Mouse (Mus musculus): ENCODE measurements at regions not wholly inside any gene's neighbourhood (a gene's known extent, or its start where the extent isn't known, plus 50 kb on each side); places are given as distances from the start of the nearest gene placed in this dataset.
A peak's percentile ranks its signal among the peaks of the same experiment; 100 is the strongest.

DNA sequence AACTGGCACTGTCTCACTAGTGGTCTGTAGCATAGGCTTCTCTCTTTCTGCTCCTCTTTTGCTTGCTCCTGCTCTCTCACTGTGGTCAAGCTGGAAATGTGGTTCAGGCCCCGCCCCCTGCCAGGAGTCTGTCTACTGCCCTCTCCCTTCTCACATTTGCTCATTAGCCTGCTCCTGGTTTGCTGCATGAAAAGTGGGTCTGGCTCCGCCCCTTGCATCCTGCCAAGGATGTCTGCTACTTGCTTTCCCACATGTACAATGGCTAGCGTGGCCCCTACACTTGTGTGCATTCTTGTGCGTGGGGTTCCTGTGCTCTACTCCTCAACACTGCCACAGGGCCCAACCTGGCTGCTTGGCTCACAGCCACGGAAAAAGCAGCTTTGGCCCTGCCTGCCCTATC, 326.7 kb upstream of the Chrm3 start:
- H3K4me1 ChIP-seq (ENCODE audit: control insufficient read depth, insufficient read depth, low read length): no peaks in the 10 kb centered on the region
- H3K27ac ChIP-seq (ENCODE audit: insufficient read depth, low read depth, low read length): no peak overlapping the region
- no peak overlapping the region for H3K4me3 ChIP-seq (ENCODE audit: insufficient read depth, low read depth, low read length)
- TF ChIP-seq POLR2A (IDR thresholded peaks at IDR 0.05; ENCODE audit: insufficient read depth, low read depth, low read length) (no peak), CTCF (IDR thresholded peaks at IDR 0.05; ENCODE audit: insufficient read depth, low read depth, low read length) (no peak)
- 77% methylated on average over 5 of the region's 5 CpGs for WGBS

DNA sequence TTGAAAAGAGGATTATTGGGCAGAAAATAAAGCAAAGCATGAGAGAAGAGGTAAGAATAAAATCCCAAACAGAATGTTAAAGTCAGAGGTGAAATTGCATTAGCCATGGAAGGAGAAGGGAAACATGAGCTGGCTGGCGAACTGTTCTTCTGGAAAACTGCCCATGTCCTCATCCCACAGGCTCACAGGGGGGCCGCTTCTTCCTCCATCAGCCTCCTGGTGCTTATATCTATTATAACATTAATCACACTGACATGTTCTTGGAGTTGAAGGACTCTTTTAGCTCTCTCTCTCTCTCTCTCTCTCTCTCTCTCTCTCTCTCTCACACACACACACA, 293.4 kb upstream of the Chrm3 start:
- TF ChIP-seq POLR2A (IDR thresholded peaks at IDR 0.05; ENCODE audit: insufficient read depth, low read depth, low read length): no peak
- Histone ChIP-seq H3K4me1 (ENCODE audit: control insufficient read depth, insufficient read depth, low read length) (0 out of 2 replicates have a peak, but pooled peaks cover 5% of the 10 kb centered on the region), H3K4me3 (ENCODE audit: insufficient read depth, low read depth, low read length) (no peak overlapping the region), H3K27ac (ENCODE audit: insufficient read depth, low read depth, low read length) (peak overlapping the region; percentile 75)
- 30% methylated on average over 2 of the region's 2 CpGs for WGBS

DNA sequence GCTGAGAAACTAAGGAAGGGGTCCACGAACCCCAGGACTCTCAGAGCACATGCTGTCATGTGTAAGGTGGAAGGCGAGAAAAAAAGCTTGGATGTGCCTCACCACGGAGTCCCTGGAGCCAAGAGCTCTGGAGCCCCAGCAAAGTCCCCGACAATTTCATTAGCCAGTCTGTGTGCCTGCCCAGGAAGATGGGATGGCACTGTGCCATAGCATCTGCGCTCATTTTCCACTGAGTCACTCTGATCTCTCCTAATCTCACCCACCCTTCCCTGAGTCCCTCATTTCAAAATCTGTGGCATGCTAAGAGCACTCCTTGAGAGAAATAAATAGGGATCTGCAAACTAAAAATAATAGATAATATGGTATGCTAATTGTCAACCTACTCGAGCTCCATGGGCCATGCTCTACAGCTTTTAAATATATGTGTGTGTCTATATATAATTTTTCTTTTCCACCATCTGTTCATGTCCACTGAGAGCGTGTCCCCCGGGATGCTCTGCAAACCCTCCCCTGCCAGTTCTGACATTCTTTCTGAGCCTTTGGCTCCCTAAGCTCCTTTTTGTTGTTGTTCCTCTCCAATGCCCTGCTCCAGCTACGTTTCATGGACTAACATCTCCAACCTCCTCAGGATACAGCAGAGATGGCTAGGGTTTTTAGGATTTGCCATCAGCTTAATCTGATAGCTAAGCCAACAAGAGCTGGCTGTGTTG, 292.9 kb upstream of the Chrm3 start:
- 23% methylated on average over 9 of the region's 9 CpGs for WGBS
- 0 out of 2 replicates have a peak, but pooled peaks cover 5% of the 10 kb centered on the region for H3K4me1 ChIP-seq (ENCODE audit: control insufficient read depth, insufficient read depth, low read length)
- TF ChIP-seq POLR2A (IDR thresholded peaks at IDR 0.05; ENCODE audit: insufficient read depth, low read depth, low read length) (no peak), CTCF (IDR thresholded peaks at IDR 0.05; ENCODE audit: insufficient read depth, low read depth, low read length) (no peak)
- no peak overlapping the region for H3K4me3 ChIP-seq (ENCODE audit: insufficient read depth, low read depth, low read length)
- H3K27ac ChIP-seq (ENCODE audit: insufficient read depth, low read depth, low read length): peak overlapping the region; percentile 82

DNA sequence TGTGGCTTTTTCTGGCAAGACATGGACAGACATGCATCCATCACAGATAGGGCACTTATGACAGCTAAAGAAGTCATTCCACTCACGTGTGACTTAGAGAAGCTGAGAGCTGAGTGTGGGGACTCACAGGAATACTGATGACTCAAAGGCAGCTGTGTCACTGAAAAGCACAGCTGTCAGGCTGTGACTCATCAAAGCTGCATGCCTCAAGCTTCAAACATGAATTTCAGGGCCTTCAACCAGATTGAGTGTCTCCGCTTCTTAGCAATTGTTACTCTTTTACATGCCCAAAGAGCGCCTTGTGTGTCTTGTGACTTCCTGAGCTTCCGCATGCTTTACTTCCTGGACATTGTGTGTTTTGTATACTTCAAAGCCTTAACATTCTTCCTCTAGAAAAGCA, 276.2 kb upstream of the Chrm3 start:
- Histone ChIP-seq H3K4me3 (ENCODE audit: insufficient read depth, low read depth, low read length) (no peak overlapping the region), H3K4me1 (ENCODE audit: control insufficient read depth, insufficient read depth, low read length) (no peaks in the 10 kb centered on the region), H3K27ac (ENCODE audit: insufficient read depth, low read depth, low read length) (no peak overlapping the region)
- no peak for TF ChIP-seq CTCF (IDR thresholded peaks at IDR 0.05; ENCODE audit: insufficient read depth, low read depth, low read length)
- TF ChIP-seq POLR2A (IDR thresholded peaks at IDR 0.05; ENCODE audit: insufficient read depth, low read depth, low read length): no peak
- WGBS: 60% methylated on average over 4 of the region's 4 CpGs

DNA sequence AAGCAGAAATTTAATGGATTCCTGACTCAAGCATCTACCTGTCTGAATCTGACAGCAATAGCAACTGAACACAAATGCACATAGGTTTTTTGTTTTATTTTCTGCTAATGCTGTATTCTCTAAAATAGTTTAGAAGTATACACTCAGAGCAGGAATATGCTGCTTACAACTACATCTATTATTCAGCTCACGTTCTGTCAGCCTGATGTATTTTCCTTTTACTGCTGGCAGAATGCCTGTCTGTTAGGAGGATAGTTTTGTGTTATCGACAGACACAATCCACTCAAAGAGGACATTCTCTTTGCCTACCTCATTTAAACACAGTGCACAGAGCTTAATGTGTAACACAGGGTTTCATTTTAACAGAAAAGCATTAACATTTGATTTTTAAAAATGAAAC, 269.8 kb upstream of the Chrm3 start:
- Histone ChIP-seq H3K4me3 (ENCODE audit: insufficient read depth, low read depth, low read length) (no peak overlapping the region), H3K4me1 (ENCODE audit: control insufficient read depth, insufficient read depth, low read length) (no peaks in the 10 kb centered on the region), H3K27ac (ENCODE audit: insufficient read depth, low read depth, low read length) (no peak overlapping the region)
- WGBS: 42% methylated on average over 2 of the region's 2 CpGs
- no peak for TF ChIP-seq CTCF (IDR thresholded peaks at IDR 0.05; ENCODE audit: insufficient read depth, low read depth, low read length)
- TF ChIP-seq POLR2A (IDR thresholded peaks at IDR 0.05; ENCODE audit: insufficient read depth, low read depth, low read length): no peak

DNA sequence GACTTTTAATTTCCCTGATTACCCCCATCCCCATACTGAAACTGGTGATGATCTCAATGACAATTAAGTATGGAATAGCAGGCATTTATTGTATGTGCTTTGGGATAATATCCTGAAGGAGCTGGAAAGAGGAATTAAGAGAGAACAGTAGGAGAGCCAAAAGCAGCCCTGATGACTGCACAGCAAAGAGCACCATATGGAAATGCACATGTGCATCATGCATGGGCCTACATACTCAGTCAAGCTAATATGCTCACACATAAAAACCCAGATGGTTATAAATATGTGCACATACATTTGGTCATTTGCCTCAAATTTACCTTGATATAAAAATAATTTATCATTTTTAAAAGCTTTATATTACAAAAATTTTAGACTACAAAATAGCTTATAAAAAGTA, 259.0 kb upstream of the Chrm3 start:
- no peak overlapping the region for H3K4me3 ChIP-seq (ENCODE audit: insufficient read depth, low read depth, low read length)
- no peaks in the 10 kb centered on the region for H3K4me1 ChIP-seq (ENCODE audit: control insufficient read depth, insufficient read depth, low read length)
- H3K27ac ChIP-seq (ENCODE audit: insufficient read depth, low read depth, low read length): no peak overlapping the region
- TF ChIP-seq POLR2A (IDR thresholded peaks at IDR 0.05; ENCODE audit: insufficient read depth, low read depth, low read length) (no peak), CTCF (IDR thresholded peaks at IDR 0.05; ENCODE audit: insufficient read depth, low read depth, low read length) (no peak)

DNA sequence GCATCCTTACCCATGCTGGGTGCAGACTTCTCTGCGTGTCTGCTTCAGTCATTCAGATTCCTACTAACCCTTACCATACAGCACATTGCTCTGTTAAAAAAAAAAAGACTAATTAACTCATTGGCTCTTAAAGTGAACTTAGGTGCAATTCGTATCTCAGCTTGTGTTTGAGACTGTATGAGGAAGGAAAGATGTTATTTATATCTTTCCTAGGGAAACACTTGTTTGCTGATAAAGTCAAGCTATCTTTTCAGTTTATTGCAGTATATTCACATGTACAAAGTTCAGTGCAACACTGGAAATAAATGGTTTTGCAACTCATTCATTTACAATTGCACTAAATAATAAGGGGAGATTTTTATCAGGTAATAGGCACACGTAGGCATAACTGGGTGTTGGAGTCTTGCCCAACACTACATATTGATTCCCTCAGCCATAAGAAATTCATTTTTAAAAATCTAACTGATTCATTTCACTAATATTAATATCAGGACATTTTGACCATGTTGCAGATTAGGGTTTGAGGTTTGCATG, 257.8 kb upstream of the Chrm3 start:
- no peak for TF ChIP-seq CTCF (IDR thresholded peaks at IDR 0.05; ENCODE audit: insufficient read depth, low read depth, low read length)
- no peaks in the 10 kb centered on the region for H3K4me1 ChIP-seq (ENCODE audit: control insufficient read depth, insufficient read depth, low read length)
- H3K4me3 ChIP-seq (ENCODE audit: insufficient read depth, low read depth, low read length): no peak overlapping the region
- 76% methylated on average over 3 of the region's 3 CpGs for WGBS
- H3K27ac ChIP-seq (ENCODE audit: insufficient read depth, low read depth, low read length): no peak overlapping the region

DNA sequence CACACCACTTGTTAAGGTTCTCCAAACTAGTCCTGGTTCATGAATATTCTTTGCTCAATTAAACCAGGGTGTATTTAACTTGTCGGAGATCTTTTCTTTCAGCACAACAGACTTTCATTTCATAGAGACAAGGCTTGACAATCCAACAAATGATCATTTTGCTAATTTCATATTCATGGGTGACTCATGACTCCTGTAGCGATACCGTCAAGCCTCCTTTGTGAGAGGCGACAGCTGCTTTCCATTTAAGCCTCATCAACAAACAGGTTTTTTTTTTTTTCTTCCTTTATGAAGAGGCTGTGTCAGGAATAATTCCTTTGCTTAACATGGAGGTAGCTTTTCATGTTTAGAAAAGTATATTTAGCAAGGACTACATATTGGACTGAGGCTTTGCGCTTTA, 214.3 kb upstream of the Chrm3 start:
- Histone ChIP-seq H3K27ac (ENCODE audit: insufficient read depth, low read depth, low read length) (no peak overlapping the region), H3K4me1 (ENCODE audit: control insufficient read depth, insufficient read depth, low read length) (no peaks in the 10 kb centered on the region), H3K4me3 (ENCODE audit: insufficient read depth, low read depth, low read length) (no peak overlapping the region)
- 66% methylated on average over 5 of the region's 5 CpGs for WGBS
- no peak for TF ChIP-seq POLR2A (IDR thresholded peaks at IDR 0.05; ENCODE audit: insufficient read depth, low read depth, low read length)
- no peak for TF ChIP-seq CTCF (IDR thresholded peaks at IDR 0.05; ENCODE audit: insufficient read depth, low read depth, low read length)

DNA sequence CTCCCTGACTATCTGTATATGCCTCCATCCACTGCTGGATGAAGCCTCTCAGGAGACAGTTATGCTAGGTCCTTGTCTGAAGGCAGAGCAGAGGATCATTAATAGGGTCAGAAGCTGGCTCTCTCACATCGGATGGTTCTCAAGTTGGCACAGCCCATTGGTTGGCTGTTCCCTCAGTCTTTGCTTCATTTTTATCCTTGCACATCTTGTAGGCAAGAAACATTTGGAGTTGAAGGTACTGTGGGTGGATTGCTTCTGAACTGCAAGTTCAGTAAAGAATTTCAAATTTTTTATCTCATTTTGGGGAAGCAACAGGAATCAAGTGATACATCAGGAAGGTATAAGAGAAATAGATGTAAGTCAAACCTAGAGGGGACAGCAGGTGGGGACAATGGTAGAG, 206.2 kb upstream of the Chrm3 start:
- Histone ChIP-seq H3K4me3 (ENCODE audit: insufficient read depth, low read depth, low read length) (no peak overlapping the region), H3K27ac (ENCODE audit: insufficient read depth, low read depth, low read length) (no peak overlapping the region), H3K4me1 (ENCODE audit: control insufficient read depth, insufficient read depth, low read length) (no peaks in the 10 kb centered on the region)
- TF ChIP-seq CTCF (IDR thresholded peaks at IDR 0.05; ENCODE audit: insufficient read depth, low read depth, low read length) (no peak), POLR2A (IDR thresholded peaks at IDR 0.05; ENCODE audit: insufficient read depth, low read depth, low read length) (no peak)
- 97% methylated on average over 1 of the region's 1 CpGs for WGBS

DNA sequence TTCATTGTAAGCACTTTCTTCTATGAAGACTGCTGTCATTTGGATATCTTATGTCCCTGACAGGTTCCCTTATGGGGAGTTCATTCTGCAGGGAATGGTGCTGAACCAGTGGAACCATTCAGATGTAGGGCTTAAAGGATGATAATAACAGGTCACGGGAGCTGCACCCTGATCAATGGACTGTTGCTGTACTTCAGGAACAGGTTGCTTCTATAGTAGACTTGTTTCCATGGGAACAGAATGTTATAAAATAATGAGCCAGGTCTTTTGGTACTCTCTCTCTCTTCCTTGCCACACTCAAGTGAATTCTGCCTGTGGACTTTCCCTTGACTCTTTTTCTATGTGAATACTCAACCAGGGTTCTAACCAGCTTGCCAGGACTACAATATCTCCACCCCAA, 196.9 kb upstream of the Chrm3 start:
- TF ChIP-seq CTCF (IDR thresholded peaks at IDR 0.05; ENCODE audit: insufficient read depth, low read depth, low read length) (no peak), POLR2A (IDR thresholded peaks at IDR 0.05; ENCODE audit: insufficient read depth, low read depth, low read length) (no peak)
- 83% methylated on average over 1 of the region's 1 CpGs for WGBS

More for the DNA sequence above, 196.9 kb upstream of the Chrm3 start:
- Histone ChIP-seq H3K4me1 (ENCODE audit: control insufficient read depth, insufficient read depth, low read length) (no peaks in the 10 kb centered on the region), H3K4me3 (ENCODE audit: insufficient read depth, low read depth, low read length) (no peak overlapping the region), H3K27ac (ENCODE audit: insufficient read depth, low read depth, low read length) (no peak overlapping the region)
